Mouse (Mus musculus): ENCODE measurements around the gene Lca5. TPM values are rescaled to one million over a fixed set of nuclear protein-coding genes. Genes with fewer than 3 reads are reported as not detected.

The Lca5 gene
- polyA plus RNA-seq, 1 experiment from 2014 or later = 10.9 TPM

GRCm38 (mm10) chr9:83342491-83343370 lies 98.2 kb downstream of the Lca5 start:
- WGBS = 83% methylated on average over 7 of the region's 7 CpGs
- no peak for TF ChIP-seq CTCF (IDR thresholded peaks at IDR 0.05; ENCODE audit: low read depth)
- no peaks in the 10 kb centered on the region for H3K9me3 ChIP-seq (replicated peaks; ENCODE audit: low read length)

More at GRCm38 (mm10) chr9:83342491-83343370, 98.2 kb downstream of the Lca5 start:
- Histone ChIP-seq H3K4me1 (replicated peaks; ENCODE audit: insufficient read depth, low read length) (no peaks in the 10 kb centered on the region), H3K36me3 (ENCODE audit: insufficient read depth, low read length) (no peaks in the 10 kb centered on the region), H3K4me2 (ENCODE audit: low read length) (no peak overlapping the region), H3K27me3 (ENCODE audit: insufficient read depth, low read length) (no peaks in the 10 kb centered on the region), H3K9ac (ENCODE audit: low read depth, low read length) (no peak overlapping the region), H3K27ac (no peak overlapping the region), H3K4me3 (replicated peaks; ENCODE audit: low read depth, low read length) (no peak overlapping the region)
- DNase-seq (ENCODE audit: low spot score) (no peak), ATAC-seq (replicated peaks; ENCODE audit: low FRiP score, low read depth) (no peak)

Other genes with a start within 250 kb of the Lca5 start
- 26.6 and 28.2 TPM in 2 replicates for gene Sh3bgrl2, start 107.2 kb upstream of the Lca5 start, polyA plus RNA-seq (2015; fragmentation: Nextera tagmentation; extraction: Ambion mirVana)